Mouse (Mus musculus): ENCODE data around the gene Glod4. TPM values are rescaled to one million over a fixed set of nuclear protein-coding genes. Genes with fewer than 3 reads are reported as not detected.
A peak's percentile ranks its signal among the peaks of the same experiment; 100 is the strongest.

Gene Glod4
- polyA plus RNA-seq (2012; rRNA removed), result 2.1 and 2.9 TPM in 2 replicates

DNA sequence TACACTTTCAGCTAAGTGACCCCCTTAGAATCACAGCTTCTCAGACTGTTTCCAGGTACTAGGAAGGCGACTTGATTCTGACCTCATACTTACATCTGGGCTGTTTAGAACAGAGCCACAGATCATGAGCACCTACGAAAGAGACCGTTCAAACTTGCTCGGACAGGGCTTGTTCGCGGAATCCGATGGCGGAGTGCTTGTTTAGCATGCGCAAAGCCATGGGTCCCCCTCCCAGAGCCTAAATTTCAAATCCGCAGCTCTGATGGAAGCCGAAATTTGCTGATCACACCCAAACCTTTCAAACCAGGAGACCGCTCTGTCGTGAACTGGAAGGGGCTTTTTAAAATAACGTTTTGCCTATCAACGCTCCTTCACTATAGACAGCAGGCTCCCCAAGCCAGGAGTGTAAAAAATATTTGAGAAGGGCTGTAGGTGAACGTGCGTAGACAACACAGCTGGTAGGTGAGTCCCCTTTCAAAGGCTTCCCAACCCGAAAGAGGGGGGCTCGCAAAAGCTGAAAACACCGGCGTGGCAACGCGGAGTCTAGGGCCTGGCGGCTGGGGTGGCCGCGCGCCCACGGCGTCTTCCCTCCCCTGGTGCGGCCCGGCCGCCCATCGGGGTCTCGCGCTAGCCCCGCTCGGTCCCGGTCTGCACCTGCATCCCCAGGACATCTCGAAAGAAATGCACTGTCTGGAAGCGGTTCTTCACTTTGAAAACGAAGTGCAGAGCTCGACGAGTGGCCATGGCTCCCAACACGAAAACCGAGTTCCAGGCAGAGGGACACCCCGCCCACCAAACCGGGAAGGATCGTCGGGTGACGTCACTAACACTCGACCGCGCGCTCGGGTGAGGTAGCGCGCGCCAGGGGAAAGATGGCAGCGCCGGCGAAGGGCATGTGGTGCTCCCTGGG is at the start of gene Glod4, which contains the start of gene Mrm3:
Gene Glod4 (minus strand): TSS at position 825 of the 910 bp plus-strand sequence.
Gene Mrm3 (plus strand): TSS at position 815 of the 910 bp plus-strand sequence.
- no peaks in the 10 kb centered on the region for H3K27me3 ChIP-seq (ENCODE audit: control insufficient read depth, insufficient read depth, low read length)
- peak; percentile 59 to 85 for DNase-seq (ENCODE audit: low read depth in 1 of 2, low spot score in 2 of 2)
- H3K4me1 ChIP-seq (ENCODE audit: control insufficient read depth, insufficient read depth, insufficient read length), result peaks cover 3% of the 10 kb centered on the region; the same call in 1 of the 2 replicates
- peak within 1 kb of the TSS; percentile 79 for H3K4me3 ChIP-seq (ENCODE audit: extremely low read depth, insufficient read depth, insufficient read length)
- peaks cover 5% of the 10 kb centered on the region for H3K36me3 ChIP-seq (ENCODE audit: control insufficient read depth, insufficient read depth, low read length)
- 1% methylated on average over 61 of the region's 61 CpGs for WGBS
- no peak within 1 kb of the TSS for H3K27ac ChIP-seq (ENCODE audit: insufficient read depth, low read length)
- no peak for TF ChIP-seq CTCF (IDR thresholded peaks at IDR 0.05; ENCODE audit: extremely low read depth, insufficient read depth, insufficient read length, insufficient replicate concordance)
- peak; percentile 15; the same call in 1 of the 2 replicates for TF ChIP-seq POLR2A (IDR thresholded peaks at IDR 0.05; ENCODE audit: low read depth, low read length)

DNA sequence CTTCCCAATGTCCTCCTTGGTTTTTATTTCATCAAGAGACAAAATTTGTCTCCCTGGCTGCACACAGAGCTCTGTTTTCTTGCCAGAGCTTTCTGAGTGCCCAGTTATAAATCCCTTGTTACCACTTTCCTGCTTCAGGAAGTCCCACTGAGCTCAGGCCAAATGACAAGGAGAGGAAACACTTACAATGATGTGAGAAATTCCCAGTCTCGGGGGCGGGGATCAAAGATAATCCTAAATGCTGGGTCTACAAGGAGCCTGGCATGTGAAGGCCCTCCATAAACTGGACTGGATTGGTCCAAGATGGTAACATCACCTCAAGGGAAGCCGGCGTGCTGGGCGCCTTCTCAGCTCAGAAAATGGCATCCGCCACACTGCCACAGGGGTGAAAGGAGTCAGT is 49.3 kb upstream of the Glod4 start:
- DNase-seq (ENCODE audit: low read depth in 1 of 2, low spot score in 2 of 2), result no peak
- Histone ChIP-seq H3K27me3 (ENCODE audit: control insufficient read depth, insufficient read depth, low read length) (no peaks in the 10 kb centered on the region), H3K4me1 (ENCODE audit: control insufficient read depth, insufficient read depth, insufficient read length) (no peaks in the 10 kb centered on the region), H3K36me3 (ENCODE audit: control insufficient read depth, insufficient read depth, low read length) (no peaks in the 10 kb centered on the region), H3K4me3 (ENCODE audit: extremely low read depth, insufficient read depth, insufficient read length) (no peak overlapping the region), H3K27ac (ENCODE audit: insufficient read depth, low read length) (peak overlapping the region; percentile 33; the same call in 1 of the 2 replicates)
- TF ChIP-seq CTCF (IDR thresholded peaks at IDR 0.05; ENCODE audit: extremely low read depth, insufficient read depth, insufficient read length, insufficient replicate concordance) (no peak), POLR2A (IDR thresholded peaks at IDR 0.05; ENCODE audit: low read depth, low read length) (no peak)
- WGBS, result 90% methylated on average over 6 of the region's 6 CpGs

- no peak for DNase-seq (ENCODE audit: low read depth in 1 of 2, low spot score in 2 of 2)
- 84% methylated on average over 15 of the region's 15 CpGs for WGBS
- peak overlapping the region; percentile 33; the same call in 1 of the 2 replicates for H3K27ac ChIP-seq (ENCODE audit: insufficient read depth, low read length)
These were observed 48.9 kb upstream of the Glod4 start for GRCm38 (mm10) chr11:76292398-76292797.

DNA sequence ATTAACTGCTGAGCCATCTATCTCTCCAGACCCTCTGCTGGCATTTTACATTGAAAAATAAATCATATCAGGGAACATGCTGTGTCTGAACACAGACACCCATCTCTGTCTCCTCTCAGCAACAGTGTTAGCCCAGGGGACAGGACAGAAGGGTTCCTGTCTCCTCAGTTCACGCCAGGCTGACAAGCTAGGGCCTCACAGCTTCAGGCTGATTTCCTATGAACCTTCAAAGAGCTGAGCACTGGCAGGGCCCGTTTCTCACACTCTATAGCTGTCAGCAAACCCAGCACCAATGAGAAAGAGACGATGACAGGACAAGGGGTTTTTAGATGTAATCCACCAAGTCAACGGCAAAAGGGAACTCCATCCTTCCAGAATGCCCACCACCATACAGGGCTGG is 48.4 kb upstream of the Glod4 start:
- H3K27ac ChIP-seq (ENCODE audit: insufficient read depth, low read length), result peak overlapping the region; percentile 33; the same call in 1 of the 2 replicates
- no peaks in the 10 kb centered on the region for H3K27me3 ChIP-seq (ENCODE audit: control insufficient read depth, insufficient read depth, low read length)
- H3K4me1 ChIP-seq (ENCODE audit: control insufficient read depth, insufficient read depth, insufficient read length), result no peaks in the 10 kb centered on the region
- 85% methylated on average over 4 of the region's 4 CpGs for WGBS
- H3K36me3 ChIP-seq (ENCODE audit: control insufficient read depth, insufficient read depth, low read length), result no peaks in the 10 kb centered on the region
- DNase-seq (ENCODE audit: low read depth in 1 of 2, low spot score in 2 of 2), result no peak
- TF ChIP-seq CTCF (IDR thresholded peaks at IDR 0.05; ENCODE audit: extremely low read depth, insufficient read depth, insufficient read length, insufficient replicate concordance), result no peak
- no peak for TF ChIP-seq POLR2A (IDR thresholded peaks at IDR 0.05; ENCODE audit: low read depth, low read length)
- H3K4me3 ChIP-seq (ENCODE audit: extremely low read depth, insufficient read depth, insufficient read length), result no peak overlapping the region

More at GRCm38 (mm10) chr11:76292398-76292797, 48.9 kb upstream of the Glod4 start:
- no peak for TF ChIP-seq CTCF (IDR thresholded peaks at IDR 0.05; ENCODE audit: extremely low read depth, insufficient read depth, insufficient read length, insufficient replicate concordance)
- no peak for TF ChIP-seq POLR2A (IDR thresholded peaks at IDR 0.05; ENCODE audit: low read depth, low read length)
- Histone ChIP-seq H3K27me3 (ENCODE audit: control insufficient read depth, insufficient read depth, low read length) (no peaks in the 10 kb centered on the region), H3K4me3 (ENCODE audit: extremely low read depth, insufficient read depth, insufficient read length) (no peak overlapping the region), H3K4me1 (ENCODE audit: control insufficient read depth, insufficient read depth, insufficient read length) (no peaks in the 10 kb centered on the region), H3K36me3 (ENCODE audit: control insufficient read depth, insufficient read depth, low read length) (no peaks in the 10 kb centered on the region)

DNA sequence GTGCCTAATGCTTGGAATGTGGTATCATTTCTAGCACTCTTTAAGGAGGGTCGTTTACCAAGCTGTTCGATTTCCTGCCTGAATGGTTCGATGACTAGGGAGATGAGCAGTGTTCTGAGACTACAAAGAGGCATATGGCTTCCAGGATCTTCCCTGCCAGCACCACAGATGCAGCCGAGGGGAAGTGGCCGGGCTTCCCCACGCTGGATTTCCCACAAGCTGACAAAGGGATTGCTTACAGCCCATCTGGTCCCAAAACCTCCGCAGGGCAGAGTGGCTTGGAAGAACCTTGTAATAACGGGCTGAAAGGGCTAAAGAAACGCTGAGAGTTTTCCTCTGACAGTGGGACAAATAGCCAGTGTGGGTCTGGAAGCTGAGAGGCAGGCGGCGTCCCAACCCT is 46.8 kb upstream of the Glod4 start:
- Histone ChIP-seq H3K4me3 (ENCODE audit: extremely low read depth, insufficient read depth, insufficient read length) (no peak overlapping the region), H3K4me1 (ENCODE audit: control insufficient read depth, insufficient read depth, insufficient read length) (no peaks in the 10 kb centered on the region), H3K27me3 (ENCODE audit: control insufficient read depth, insufficient read depth, low read length) (no peaks in the 10 kb centered on the region), H3K27ac (ENCODE audit: insufficient read depth, low read length) (no peak overlapping the region), H3K36me3 (ENCODE audit: control insufficient read depth, insufficient read depth, low read length) (no peaks in the 10 kb centered on the region)
- DNase-seq (ENCODE audit: low read depth in 1 of 2, low spot score in 2 of 2), result no peak
- 68% methylated on average over 11 of the region's 11 CpGs for WGBS
- TF ChIP-seq POLR2A (IDR thresholded peaks at IDR 0.05; ENCODE audit: low read depth, low read length) (no peak), CTCF (IDR thresholded peaks at IDR 0.05; ENCODE audit: extremely low read depth, insufficient read depth, insufficient read length, insufficient replicate concordance) (no peak)

GRCm38 (mm10) chr11:76288645-76289044 is 45.1 kb upstream of the Glod4 start:
- WGBS, result 76% methylated on average over 6 of the region's 6 CpGs
- TF ChIP-seq POLR2A (IDR thresholded peaks at IDR 0.05; ENCODE audit: low read depth, low read length), result no peak
- TF ChIP-seq CTCF (IDR thresholded peaks at IDR 0.05; ENCODE audit: extremely low read depth, insufficient read depth, insufficient read length, insufficient replicate concordance), result no peak
- no peaks in the 10 kb centered on the region for H3K4me1 ChIP-seq (ENCODE audit: control insufficient read depth, insufficient read depth, insufficient read length)
- no peak overlapping the region for H3K27ac ChIP-seq (ENCODE audit: insufficient read depth, low read length)
- no peak overlapping the region for H3K4me3 ChIP-seq (ENCODE audit: extremely low read depth, insufficient read depth, insufficient read length)
- no peaks in the 10 kb centered on the region for H3K27me3 ChIP-seq (ENCODE audit: control insufficient read depth, insufficient read depth, low read length)
- DNase-seq (ENCODE audit: low read depth in 1 of 2, low spot score in 2 of 2), result no peak
- no peaks in the 10 kb centered on the region for H3K36me3 ChIP-seq (ENCODE audit: control insufficient read depth, insufficient read depth, low read length)

Measured in spleen, adult 2 months (tissue).